In genomic region chr9:103593079-103593478, GRCm38 (mm10) we compare ENCODE assay signal across 23 mouse cellular contexts.
A peak's percentile ranks its signal among the peaks of the same experiment; 100 is the strongest.
DNase-seq lines count a peak whose midpoint lies in the region; ATAC-seq and TF ChIP-seq lines count a peak whose summit lies in the region.
"Had no signal": no experiment of that assay in that cellular context is flagged by ENCODE, and none has a peak within 500 bp of the region (broad histone marks: within the 10 kb centered on the region; RNA-seq: fewer than 3 reads in every experiment).

No protein-coding gene starts in this region.

- no peaks in the 10 kb centered on the region for H3K27me3 ChIP-seq in forebrain, postnatal 0 days (ENCODE audit: insufficient read depth, low read length)
- no peaks in the 10 kb centered on the region for H3K27me3 ChIP-seq in forebrain, embryonic 12.5 days
- no peaks in the 10 kb centered on the region for H3K27me3 ChIP-seq in heart, embryonic 15.5 days
- no peaks in the 10 kb centered on the region for H3K27me3 ChIP-seq in hindbrain, postnatal 0 days (ENCODE audit: insufficient read depth, low read length)
- no peaks in the 10 kb centered on the region; the same call in 1 of the 2 replicates for H3K27me3 ChIP-seq in kidney, adult 2 months (replicated peaks; ENCODE audit: control insufficient read depth, insufficient read depth, low read length)
- H3K27me3 ChIP-seq: embryonic facial prominence, embryonic 12.5 days had no signal

- no peak for DNase-seq in forebrain, postnatal 0 days
- no peak for DNase-seq in heart, postnatal 10 days
- DNase-seq in left cerebral cortex, adult 2 months (ENCODE audit: extremely low spot score in 1 of 2, low spot score in 2 of 2), result no peak
- DNase-seq in left cerebral cortex, adult 18-20 months (ENCODE audit: low spot score in 2 of 2), result no peak
- peak; percentile 32 for DNase-seq in hindbrain, postnatal 0 days (ENCODE audit: low spot score)
- no peak for DNase-seq in kidney, adult 2 months
- DNase-seq: adrenal gland, postnatal 36 days; cerebellum, adult 9-10 months; gastrocnemius, postnatal 36 days; kidney, adult 9 months; kidney, postnatal 25 days; lung, adult 18-20 months; right cerebral cortex, postnatal 14 days; spleen, adult 18-20 months; thymus, postnatal 25 days had no signal

- no peaks in the 10 kb centered on the region for H3K9me3 ChIP-seq in forebrain, postnatal 0 days (ENCODE audit: low read length)
- no peaks in the 10 kb centered on the region for H3K9me3 ChIP-seq in forebrain, embryonic 12.5 days
- no peaks in the 10 kb centered on the region for H3K9me3 ChIP-seq in heart, embryonic 15.5 days (replicated peaks)
- no peaks in the 10 kb centered on the region for H3K9me3 ChIP-seq in hindbrain, postnatal 0 days (ENCODE audit: low read length)
- H3K9me3 ChIP-seq: embryonic facial prominence, embryonic 12.5 days had no signal

- intact Hi-C loops in heart, postnatal 10 days (cut with DNase I), result no loop called here
- intact Hi-C loops in left cerebral cortex, adult 2 months (cut with DNase I), result no loop called here

- no peak for TF ChIP-seq POLR2A in kidney, adult 2 months (IDR thresholded peaks at IDR 0.05; ENCODE audit: low read depth, low read length)

- no peaks in the 10 kb centered on the region for H3K36me3 ChIP-seq in forebrain, postnatal 0 days (ENCODE audit: insufficient read depth)
- no peaks in the 10 kb centered on the region for H3K36me3 ChIP-seq in forebrain, embryonic 12.5 days (replicated peaks)
- no peaks in the 10 kb centered on the region for H3K36me3 ChIP-seq in heart, embryonic 15.5 days
- H3K36me3 ChIP-seq in hindbrain, postnatal 0 days (ENCODE audit: insufficient read depth, low read length), result no peaks in the 10 kb centered on the region
- no peaks in the 10 kb centered on the region for H3K36me3 ChIP-seq in kidney, adult 2 months (ENCODE audit: control insufficient read depth, insufficient read depth, low read length)
- H3K36me3 ChIP-seq: embryonic facial prominence, embryonic 12.5 days had no signal

- TF ChIP-seq CTCF in forebrain, postnatal 0 days (IDR thresholded peaks at IDR 0.05; ENCODE audit: low read depth), result no peak
- TF ChIP-seq CTCF in left cerebral cortex, adult 2 months (IDR thresholded peaks at IDR 0.05), result no peak
- no peak for TF ChIP-seq CTCF in hindbrain, postnatal 0 days (IDR thresholded peaks at IDR 0.05; ENCODE audit: low read depth)
- TF ChIP-seq CTCF in kidney, adult 2 months (conservative IDR thresholded peaks at IDR 0.05; ENCODE audit: insufficient read depth, insufficient read length, low read depth, low read length), result no peak

- H3K4me3 ChIP-seq in forebrain, postnatal 0 days (ENCODE audit: low read depth, low read length), result no peak overlapping the region
- no peak overlapping the region for H3K4me3 ChIP-seq in forebrain, embryonic 12.5 days (replicated peaks)
- no peak overlapping the region for H3K4me3 ChIP-seq in heart, embryonic 15.5 days
- H3K4me3 ChIP-seq in left cerebral cortex, adult 2 months, result no peak overlapping the region
- H3K4me3 ChIP-seq in hindbrain, postnatal 0 days (ENCODE audit: low read length), result no peak overlapping the region
- no peak overlapping the region for H3K4me3 ChIP-seq in kidney, adult 2 months (ENCODE audit: insufficient read depth, low read depth, low read length)
- H3K4me3 ChIP-seq: embryonic facial prominence, embryonic 12.5 days; erythroblast, embryonic 14.5 days; myocyte had no signal

- 57% methylated on average over 4 of the region's 4 CpGs for WGBS in forebrain, postnatal 0 days
- WGBS in forebrain, embryonic 12.5 days, result 71% methylated on average over 4 of the region's 4 CpGs
- WGBS in heart, embryonic 15.5 days, result 36% methylated on average over 4 of the region's 4 CpGs
- 27% methylated on average over 4 of the region's 4 CpGs for WGBS in hindbrain, postnatal 0 days
- 80% methylated on average over 4 of the region's 4 CpGs for WGBS in kidney, adult 2 months

- 0 out of 2 replicates have a peak overlapping the region, but pooled peaks have one; percentile 2 for H3K27ac ChIP-seq in forebrain, postnatal 0 days (ENCODE audit: low read depth, low read length)
- H3K27ac ChIP-seq in forebrain, embryonic 12.5 days, result no peak overlapping the region
- H3K27ac ChIP-seq in heart, embryonic 15.5 days, result peak overlapping the region; percentile 31; the same call in 1 of the 2 replicates
- peak overlapping the region; percentile 63 for H3K27ac ChIP-seq in left cerebral cortex, adult 2 months
- peak overlapping the region; percentile 54; the same call in 1 of the 2 replicates for H3K27ac ChIP-seq in hindbrain, postnatal 0 days
- H3K27ac ChIP-seq in kidney, adult 2 months (ENCODE audit: insufficient read depth, low read depth, low read length), result no peak overlapping the region
- H3K27ac ChIP-seq: embryonic facial prominence, embryonic 12.5 days had no signal

- H3K4me1 ChIP-seq in forebrain, postnatal 0 days (ENCODE audit: insufficient read depth), result peaks cover 30% of the 10 kb centered on the region
- peaks cover 25% of the 10 kb centered on the region for H3K4me1 ChIP-seq in forebrain, embryonic 12.5 days
- H3K4me1 ChIP-seq in heart, embryonic 15.5 days (replicated peaks), result peaks cover 16% of the 10 kb centered on the region
- H3K4me1 ChIP-seq in hindbrain, postnatal 0 days (ENCODE audit: insufficient read depth, low read length), result peaks cover 13% of the 10 kb centered on the region
- no peaks in the 10 kb centered on the region for H3K4me1 ChIP-seq in kidney, adult 2 months (ENCODE audit: control insufficient read depth, insufficient read depth, low read length)
- H3K4me1 ChIP-seq: embryonic facial prominence, embryonic 12.5 days had no signal

- no peak overlapping the region for H3K9ac ChIP-seq in forebrain, postnatal 0 days
- no peak overlapping the region for H3K9ac ChIP-seq in forebrain, embryonic 12.5 days
- H3K9ac ChIP-seq in heart, embryonic 15.5 days, result no peak overlapping the region
- H3K9ac ChIP-seq in hindbrain, postnatal 0 days (replicated peaks; ENCODE audit: low read length), result peak overlapping the region; percentile 30; the same call in 1 of the 2 replicates
- H3K9ac ChIP-seq: embryonic facial prominence, embryonic 12.5 days had no signal

- H3K4me2 ChIP-seq in forebrain, postnatal 0 days (ENCODE audit: low read depth), result no peak overlapping the region
- no peak overlapping the region for H3K4me2 ChIP-seq in forebrain, embryonic 12.5 days
- no peak overlapping the region for H3K4me2 ChIP-seq in heart, embryonic 15.5 days
- H3K4me2 ChIP-seq in hindbrain, postnatal 0 days (ENCODE audit: low read depth, low read length), result no peak overlapping the region
- H3K4me2 ChIP-seq: embryonic facial prominence, embryonic 12.5 days; liver, embryonic 11.5 days had no signal

- 0 out of 2 replicates have a peak, but pooled peaks have one; percentile 24 for ATAC-seq in forebrain, postnatal 0 days
- no peak for ATAC-seq in forebrain, embryonic 12.5 days (ENCODE audit: low FRiP score)
- 0 out of 2 replicates have a peak, but pooled peaks have one; percentile 58 for ATAC-seq in heart, embryonic 15.5 days (replicated peaks; ENCODE audit: insufficient number of reproducible peaks, insufficient read depth, low FRiP score, low read depth)
- ATAC-seq in hindbrain, postnatal 0 days, result 0 out of 2 replicates have a peak, but pooled peaks have one; percentile 51
- ATAC-seq: forebrain, embryonic 14.5 days; inflammation-experienced regulatory T-cells, adult 6 months had no signal

Comparison
In these comparisons a context has a peak if more than half of its experiments do, and no peak if none do; other contexts are left out.
1. H3K27ac ChIP-seq: peak in forebrain, postnatal 0 days (single experiment), heart, embryonic 15.5 days (single experiment), left cerebral cortex, adult 2 months (single experiment) and hindbrain, postnatal 0 days (single experiment); none in forebrain, embryonic 12.5 days (single experiment) and kidney, adult 2 months (single experiment).